Mouse (Mus musculus) inflammation-experienced regulatory T-cells, adult 16 weeks (primary cell): ENCODE data around the gene Mdga1. TPM values are rescaled to one million over a fixed set of nuclear protein-coding genes. Genes with fewer than 3 reads are reported as not detected.

Source experiments
- polyA plus RNA-seq: library from polyadenylated mRNA; unstranded; fragments of 100-300 nt; shearing (Covaris generic); gene quantifications from one replicate; pipeline ENCODE4 v1.2.1, GENCODE M21; 2017

Mdga1 gene
- polyA plus RNA-seq = not detected

DNA sequence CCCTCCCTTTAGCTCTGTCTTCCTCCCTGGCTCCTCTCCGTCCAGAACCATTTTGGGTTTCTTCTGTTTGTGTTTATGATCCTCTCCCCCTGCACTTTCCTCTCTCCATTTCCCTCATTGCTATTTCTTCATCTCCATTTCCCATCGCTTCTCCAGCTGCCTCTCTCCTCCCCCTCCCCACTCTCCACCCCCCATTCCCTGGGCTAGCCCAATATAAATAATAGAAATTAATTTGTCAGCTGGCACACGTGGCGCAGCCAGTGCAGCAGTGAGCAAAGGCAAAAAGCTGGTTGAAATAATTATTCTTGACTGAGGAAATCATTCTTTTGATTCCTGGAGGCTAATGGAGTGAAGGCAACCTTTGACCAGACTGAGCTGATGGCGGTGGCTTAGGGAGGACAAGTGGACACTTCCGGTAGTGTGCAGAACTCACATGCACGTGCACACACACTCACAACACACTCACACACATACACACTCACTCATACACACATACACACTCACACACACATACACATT is at the start of gene Mdga1:
TSS of gene Mdga1 (minus strand) at position 51 of the 519 bp plus-strand sequence.

DNA sequence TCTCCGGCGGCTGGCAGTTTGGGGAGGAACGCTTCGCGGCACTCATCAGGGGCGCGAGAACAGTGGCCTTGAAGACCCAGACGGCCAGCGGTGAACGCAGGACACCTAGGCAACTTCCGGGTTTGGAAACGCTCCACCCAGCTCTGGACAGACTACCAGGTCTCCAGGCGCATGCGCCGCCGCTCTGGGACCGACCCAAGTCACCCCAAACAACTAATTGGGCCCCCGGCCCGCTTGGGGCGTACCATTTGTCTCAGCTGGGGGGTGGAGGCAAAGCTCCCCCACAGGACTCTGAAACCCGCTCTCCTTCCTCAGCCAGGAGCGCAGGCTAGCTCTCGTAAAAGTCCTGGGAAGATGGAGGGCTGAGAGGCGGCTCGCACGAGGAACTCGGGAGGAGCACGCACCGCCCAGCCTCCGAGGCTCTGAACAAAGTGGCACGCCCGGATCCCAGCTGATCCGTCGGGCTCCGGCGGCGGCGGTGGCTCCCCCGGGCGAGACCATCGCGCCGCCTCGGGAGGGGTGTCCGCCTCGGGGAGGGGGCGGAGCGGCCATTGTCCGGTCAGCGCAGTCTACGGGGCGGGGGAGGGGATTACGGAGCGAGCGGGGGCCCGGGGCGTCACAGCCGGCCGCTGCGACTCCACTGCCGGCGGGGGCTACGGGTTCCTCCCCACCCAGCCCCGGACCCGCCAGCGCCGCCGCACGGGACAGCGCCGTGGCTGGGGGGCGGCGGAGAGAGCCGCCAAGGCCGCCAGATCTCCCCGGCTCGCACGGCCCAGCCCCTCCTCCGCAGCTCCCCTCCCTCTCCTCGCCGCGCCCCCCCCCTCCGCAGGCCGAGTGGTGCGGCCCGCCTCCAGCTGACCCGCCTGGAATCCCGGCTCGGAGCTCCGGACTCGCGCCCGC is 34.6 kb upstream of the Mdga1 start, which contains the start of gene Zfand3:
TSS of gene Zfand3 (plus strand) at position 531 of the 900 bp plus-strand sequence.

Other genes starting within 250 kb of the Mdga1 start
- gene Zfand3, start 34.6 kb upstream of the Mdga1 start, polyA plus RNA-seq = 18.6 TPM